Mouse (Mus musculus) liver, postnatal 0 days (tissue): ENCODE data around the gene Hsd17b1. TPM values are rescaled to one million over a fixed set of nuclear protein-coding genes. Genes with fewer than 3 reads are reported as not detected.
A peak's percentile ranks its signal among the peaks of the same experiment; 100 is the strongest.

ENCODE experiments used
- ATAC-seq: fragments of 200-750 bp; cut with Nextera tagmentation; 2 replicates; pipeline ENCODE4 v1.8.0; 2017; ENCODE audit warnings: mild to moderate bottlenecking, moderate library complexity
- DNase-seq: peaks from one replicate; pipeline ENCODE4 v3.0.0-alpha.2; 2016
- H3K27ac ChIP-seq: fragments of 300-500 bp; sonication (generic); 2 replicates; pipeline ENCODE4 v1.5.1; 2014; ENCODE audit warnings: antibody characterized with exemption, moderate library complexity, mild to moderate bottlenecking, low read depth
- H3K27me3 ChIP-seq: fragments of 300-500 bp; sonication (generic); 2 replicates; pipeline ENCODE4 v1.6.1; 2014; ENCODE audit warnings: low read length, control low read depth, mixed read lengths; ENCODE audit not compliant: insufficient read depth
- H3K36me3 ChIP-seq: fragments of 300-500 bp; sonication (generic); replicated peaks from 2 replicates; pipeline ENCODE4 v1.6.1; 2014; ENCODE audit warnings: mild to moderate bottlenecking, control low read depth, low read length, moderate library complexity, mixed read lengths; ENCODE audit not compliant: insufficient read depth
- H3K4me1 ChIP-seq: fragments of 300-500 bp; sonication (generic); 2 replicates; pipeline ENCODE4 v1.6.1; 2014; ENCODE audit warnings: antibody characterized with exemption, mild to moderate bottlenecking, control low read depth; ENCODE audit not compliant: insufficient read depth
- H3K4me2 ChIP-seq: fragments of 300-500 bp; sonication (generic); 2 replicates; pipeline ENCODE4 v1.6.1; 2014; ENCODE audit warnings: low read depth, mild to moderate bottlenecking, low read length, moderate library complexity, mixed read lengths
- H3K4me3 ChIP-seq: fragments of 300-500 bp; sonication (generic); 2 replicates; pipeline ENCODE4 v1.5.1; 2014; ENCODE audit warnings: low read depth, low read length
- H3K9ac ChIP-seq: fragments of 300-500 bp; sonication (generic); replicated peaks from 2 replicates; pipeline ENCODE4 v1.6.1; 2014; ENCODE audit warnings: mild to moderate bottlenecking, moderate library complexity
- H3K9me3 ChIP-seq: fragments of 300-500 bp; sonication (generic); 2 replicates; pipeline ENCODE4 v1.6.1; 2016; ENCODE audit warnings: mild to moderate bottlenecking, control low read depth, low read length, mixed read lengths
- CTCF ChIP-seq: sonication (generic); IDR thresholded peaks from 2 replicates; pipeline ENCODE4 v1.5.1; 2016; ENCODE audit warnings: antibody characterized with exemption, low read depth
- EP300 ChIP-seq: IDR thresholded peaks from 2 replicates; pipeline ENCODE4 v1.6.1; 2016; ENCODE audit warnings: antibody characterized with exemption, low read depth, mild to moderate bottlenecking
- WGBS: fragments of 180-500 bp; shearing (Covaris S2); extraction: QIAGEN DNeasy Blood & Tissue Kit; methylation state at CpG from one replicate; pipeline ENCODE4 v1.1.7; 2014; ENCODE audit not compliant: insufficient replicate concordance; 5-methylcytosine and 5-hydroxymethylcytosine counted together
- polyA plus RNA-seq: library from polyadenylated mRNA; unstranded; fragments of >200 nt; fragmentation: Nextera tagmentation; extraction: Ambion mirVana; gene quantifications from 2 replicates; pipeline ENCODE4 v1.2.1, GENCODE M21; 2015

Gene Hsd17b1
- polyA plus RNA-seq, 1 experiment from 2014 or later, result 0.23 TPM

DNA sequence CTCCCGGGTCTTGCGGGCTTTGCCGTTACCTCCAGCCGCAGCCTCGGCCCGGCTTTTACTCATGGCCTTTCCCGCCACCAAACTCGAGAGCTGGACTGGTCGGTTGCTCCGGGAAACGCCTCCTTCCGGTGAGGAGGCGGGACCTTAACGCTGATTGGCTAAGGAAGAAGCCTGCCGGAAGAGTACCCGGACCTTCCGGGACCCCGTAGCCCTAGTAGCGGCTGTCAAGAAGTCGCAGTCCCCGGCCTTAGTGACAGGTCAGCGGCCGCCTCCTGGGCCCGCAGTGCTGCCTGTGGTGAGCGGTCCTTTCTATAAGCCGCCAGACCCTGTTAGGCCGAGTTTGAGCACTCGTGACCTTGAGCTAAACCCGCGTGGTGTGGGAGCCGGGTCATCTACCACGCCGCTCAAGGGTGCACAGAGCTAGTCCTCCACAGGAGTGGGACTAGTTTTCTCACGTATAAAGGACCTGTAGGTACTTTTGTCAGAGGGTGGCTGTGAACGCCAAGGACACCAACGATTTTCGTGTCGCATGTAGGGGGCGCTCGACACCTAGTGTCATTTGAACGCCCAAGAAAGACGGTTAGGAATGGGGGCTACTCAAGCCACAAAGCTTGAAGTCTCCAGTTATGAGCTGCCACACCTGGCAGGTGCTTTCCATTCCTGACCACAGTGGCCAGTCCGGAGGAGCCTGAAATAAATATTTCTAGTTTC lies 17.3 kb downstream of the Hsd17b1 start, which contains the start of gene Psmc3ip:
Gene Psmc3ip (minus strand): TSS at position 123 of the 711 bp plus-strand sequence.
- ATAC-seq (peak; percentile 98), DNase-seq (peak; percentile 96)
- Histone ChIP-seq H3K27ac (peak within 1 kb of the TSS; percentile 97), H3K4me1 (peaks cover 12% of the 10 kb centered on the region), H3K4me3 (peak within 1 kb of the TSS; percentile 76), H3K4me2 (peak within 1 kb of the TSS; percentile 83), H3K9ac (peak within 1 kb of the TSS; percentile 82), H3K36me3 (peaks cover 73% of the 10 kb centered on the region), H3K9me3 (no peaks in the 10 kb centered on the region), H3K27me3 (no peaks in the 10 kb centered on the region)
- TF ChIP-seq CTCF (peak; percentile 89), EP300 (peak; percentile 24; the same call in 1 of the 2 replicates)
- 1% methylated on average over 43 of the region's 43 CpGs for WGBS

GRCm38 (mm10) chr11:101098231-101098630 lies 20.0 kb downstream of the Hsd17b1 start:
- Histone ChIP-seq H3K4me3 (no peak overlapping the region), H3K9ac (no peak overlapping the region), H3K4me2 (no peak overlapping the region), H3K9me3 (no peaks in the 10 kb centered on the region), H3K27ac (no peak overlapping the region), H3K36me3 (peaks cover 70% of the 10 kb centered on the region), H3K4me1 (peaks cover 12% of the 10 kb centered on the region), H3K27me3 (no peaks in the 10 kb centered on the region)
- 87% methylated on average over 8 of the region's 8 CpGs for WGBS
- ATAC-seq, result no peak
- TF ChIP-seq EP300 (no peak), CTCF (no peak)
- no peak for DNase-seq

DNA sequence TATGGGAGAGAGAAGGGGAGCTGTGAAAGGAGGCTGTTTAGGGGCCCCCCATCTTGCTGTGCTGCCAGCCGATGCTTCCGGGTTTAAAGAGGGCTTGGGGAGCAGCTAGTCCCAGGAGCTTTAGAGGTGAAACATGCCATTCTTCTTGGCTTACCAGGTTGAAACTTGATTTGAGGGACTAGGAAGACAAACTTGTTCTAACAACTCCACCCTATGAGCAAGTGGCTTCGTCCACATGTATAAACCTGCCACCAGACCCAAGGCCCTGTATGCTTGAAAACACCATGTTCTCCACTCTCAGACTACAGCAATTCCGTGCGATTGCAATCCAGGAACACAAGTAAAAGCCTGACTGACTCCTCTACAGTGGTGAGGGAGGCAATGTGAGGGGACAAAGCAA lies 24.8 kb downstream of the Hsd17b1 start:
- ATAC-seq (no peak), DNase-seq (no peak)
- TF ChIP-seq EP300 (no peak), CTCF (no peak)
- 92% methylated on average over 5 of the region's 5 CpGs for WGBS
- Histone ChIP-seq H3K27me3 (no peaks in the 10 kb centered on the region), H3K4me3 (no peak overlapping the region), H3K27ac (no peak overlapping the region), H3K4me1 (no peaks in the 10 kb centered on the region), H3K9me3 (no peaks in the 10 kb centered on the region), H3K4me2 (no peak overlapping the region), H3K9ac (no peak overlapping the region), H3K36me3 (peaks cover 70% of the 10 kb centered on the region)

DNA sequence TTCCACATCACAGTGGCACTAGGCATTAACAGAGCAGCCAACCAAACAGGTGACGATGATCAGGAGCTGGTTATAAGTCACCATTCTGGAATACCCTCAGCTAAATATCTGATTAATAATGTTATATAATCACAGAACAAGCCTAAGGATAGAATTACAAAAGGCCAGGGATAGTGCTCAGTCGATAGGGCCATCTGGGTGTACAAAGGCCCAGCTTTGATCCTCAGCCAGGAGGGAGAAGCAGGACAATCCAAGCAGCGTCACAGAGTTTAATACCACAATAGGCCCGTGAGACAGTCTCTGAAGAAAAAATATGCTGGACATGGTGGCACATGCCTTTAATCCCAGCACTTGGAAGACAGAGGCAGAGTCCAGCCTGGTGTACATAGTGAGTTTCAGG lies 31.1 kb downstream of the Hsd17b1 start:
- no peak overlapping the region for H3K27ac ChIP-seq
- 87% methylated on average over 4 of the region's 4 CpGs for WGBS
- H3K9me3 ChIP-seq, result no peaks in the 10 kb centered on the region
- TF ChIP-seq CTCF (no peak), EP300 (no peak)
- no peak overlapping the region for H3K4me2 ChIP-seq
- DNase-seq, result no peak
- H3K4me1 ChIP-seq, result no peaks in the 10 kb centered on the region
- H3K4me3 ChIP-seq, result no peak overlapping the region
- peaks cover 14% of the 10 kb centered on the region for H3K36me3 ChIP-seq
- H3K9ac ChIP-seq, result no peak overlapping the region
- ATAC-seq, result no peak
- no peaks in the 10 kb centered on the region for H3K27me3 ChIP-seq

DNA sequence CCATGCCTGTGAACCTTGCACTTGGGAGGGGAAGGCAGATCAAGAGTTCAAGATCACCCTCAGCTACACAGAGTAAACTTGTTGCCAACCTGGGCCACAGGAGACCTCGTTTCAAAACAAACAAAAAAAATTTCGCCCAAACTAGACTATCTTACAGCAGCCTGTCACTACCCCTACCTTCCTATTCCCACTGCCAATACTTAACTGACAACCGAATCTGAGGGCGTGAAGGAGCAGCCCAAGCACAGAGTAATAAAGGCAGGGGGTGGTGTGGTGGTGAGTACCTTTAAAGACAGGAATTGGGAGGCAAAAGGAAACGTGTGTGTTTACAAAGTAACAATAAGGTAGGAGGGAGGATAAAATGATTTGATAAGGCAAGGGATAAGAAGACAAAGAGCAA lies 32.5 kb downstream of the Hsd17b1 start:
- DNase-seq, result no peak

DNA sequence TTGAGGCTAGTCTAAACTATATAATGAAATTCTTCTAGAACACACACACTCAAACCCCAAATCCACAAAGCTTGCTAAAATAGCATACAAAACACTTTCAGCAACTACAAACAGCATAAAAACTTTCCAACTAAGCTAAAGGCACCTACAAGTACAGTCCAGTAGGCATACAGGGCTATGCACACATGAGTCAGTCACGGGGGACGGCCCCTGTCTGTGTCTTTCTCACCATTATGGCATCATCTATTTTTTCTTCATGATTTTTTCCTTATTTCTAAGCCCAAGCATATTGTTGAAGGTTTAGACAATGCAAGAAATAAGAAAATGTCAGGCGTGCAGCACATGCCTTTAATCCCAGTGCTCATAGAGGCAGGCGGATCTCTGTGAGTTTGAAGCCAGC lies 33.0 kb downstream of the Hsd17b1 start:
- Histone ChIP-seq H3K9me3 (no peaks in the 10 kb centered on the region), H3K9ac (no peak overlapping the region), H3K27ac (no peak overlapping the region), H3K4me1 (0 out of 2 replicates have a peak, but pooled peaks cover 5% of the 10 kb centered on the region), H3K4me2 (no peak overlapping the region), H3K4me3 (no peak overlapping the region), H3K36me3 (peaks cover 5% of the 10 kb centered on the region; the same call in 1 of the 2 replicates), H3K27me3 (no peaks in the 10 kb centered on the region)
- WGBS, result 82% methylated on average over 4 of the region's 4 CpGs
- DNase-seq, result no peak
- no peak for ATAC-seq
- TF ChIP-seq EP300 (no peak), CTCF (no peak)

More for the DNA sequence above, 32.5 kb downstream of the Hsd17b1 start:
- Histone ChIP-seq H3K4me1 (0 out of 2 replicates have a peak, but pooled peaks cover 3% of the 10 kb centered on the region), H3K36me3 (0 out of 2 replicates have a peak, but pooled peaks cover 5% of the 10 kb centered on the region), H3K4me2 (no peak overlapping the region), H3K9me3 (no peaks in the 10 kb centered on the region), H3K4me3 (no peak overlapping the region), H3K27ac (no peak overlapping the region), H3K27me3 (no peaks in the 10 kb centered on the region), H3K9ac (no peak overlapping the region)
- no peak for ATAC-seq
- TF ChIP-seq CTCF (no peak), EP300 (no peak)
- 58% methylated on average over 5 of the region's 5 CpGs for WGBS
